Mouse (Mus musculus): ENCODE data around the gene Gm20388. TPM values are rescaled to one million over a fixed set of nuclear protein-coding genes. Genes with fewer than 3 reads are reported as not detected.
"Not testable (repeated sequence)": the region's sequence is repeated elsewhere in the genome, so short reads cannot be mapped to it uniquely, and the experiment has no call there.

Gene Gm20388
- polyA plus RNA-seq, 1 experiment from 2014 or later = 8.3 TPM

DNA sequence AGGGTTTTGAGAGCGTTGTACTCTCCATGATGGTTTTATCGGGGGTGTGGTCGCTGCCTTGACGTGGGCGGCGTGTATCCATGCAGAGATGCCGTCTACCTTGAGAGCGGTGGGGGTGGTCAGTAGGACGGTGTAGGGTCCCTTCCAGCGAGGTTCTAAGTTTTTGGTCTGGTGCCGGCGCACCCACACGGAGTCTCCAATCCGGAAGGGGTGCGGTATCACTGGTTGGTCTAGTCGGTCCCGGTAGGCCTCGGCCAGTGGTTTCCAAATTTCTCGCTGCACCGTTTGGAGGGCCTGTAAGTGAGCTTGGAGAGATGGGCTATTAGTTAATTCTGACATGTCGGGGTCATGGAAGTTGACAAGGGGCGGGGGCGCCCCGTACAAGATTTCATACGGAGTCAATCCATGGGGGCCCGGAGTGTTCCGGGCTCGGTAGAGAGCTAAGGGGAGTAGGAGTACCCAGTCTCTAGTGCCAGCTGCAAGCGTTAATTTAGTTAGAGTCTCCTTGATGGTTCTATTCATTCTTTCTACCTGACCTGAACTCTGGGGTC is 3517.8 kb downstream of the Gm20388 start:
- Histone ChIP-seq H3K27ac (ENCODE audit: low read depth) (no peak overlapping the region), H3K27me3 (replicated peaks; ENCODE audit: control insufficient read depth, insufficient read depth, low read length) (no peaks in the 10 kb centered on the region), H3K9me3 (ENCODE audit: control insufficient read depth, low read length) (peaks cover 50% of the 10 kb centered on the region), H3K4me2 (ENCODE audit: low read length) (no peak overlapping the region), H3K36me3 (ENCODE audit: control insufficient read depth, insufficient read depth, low read length) (no peaks in the 10 kb centered on the region), H3K4me1 (replicated peaks; ENCODE audit: control insufficient read depth, insufficient read depth, low read length) (no peaks in the 10 kb centered on the region), H3K9ac (ENCODE audit: low read length) (no peak overlapping the region), H3K4me3 (ENCODE audit: low read depth, low read length) (no peak overlapping the region)
- DNase-seq (ENCODE audit: low spot score) (no peak), ATAC-seq (replicated peaks; ENCODE audit: low FRiP score, low TSS enrichment, low read depth) (no peak)
- 97% methylated on average over 29 of the region's 29 CpGs for WGBS

GRCm38 (mm10) chr8:123428939-123429721 is 3518.5 kb downstream of the Gm20388 start:
- Histone ChIP-seq H3K27ac (ENCODE audit: low read depth) (no peak overlapping the region), H3K9me3 (ENCODE audit: control insufficient read depth, low read length) (peaks cover 51% of the 10 kb centered on the region), H3K4me3 (ENCODE audit: low read depth, low read length) (no peak overlapping the region), H3K9ac (ENCODE audit: low read length) (no peak overlapping the region), H3K4me2 (ENCODE audit: low read length) (no peak overlapping the region), H3K4me1 (replicated peaks; ENCODE audit: control insufficient read depth, insufficient read depth, low read length) (no peaks in the 10 kb centered on the region), H3K27me3 (replicated peaks; ENCODE audit: control insufficient read depth, insufficient read depth, low read length) (no peaks in the 10 kb centered on the region), H3K36me3 (ENCODE audit: control insufficient read depth, insufficient read depth, low read length) (no peaks in the 10 kb centered on the region)
- 94% methylated on average over 23 of the region's 23 CpGs for WGBS
- no peak for ATAC-seq (replicated peaks; ENCODE audit: low FRiP score, low TSS enrichment, low read depth)
- no peak for DNase-seq (ENCODE audit: low spot score)

- H3K36me3 ChIP-seq (ENCODE audit: control insufficient read depth, insufficient read depth, low read length); DNase-seq (ENCODE audit: low spot score); H3K4me2 ChIP-seq (ENCODE audit: low read length); H3K27me3 ChIP-seq (replicated peaks; ENCODE audit: control insufficient read depth, insufficient read depth, low read length); H3K27ac ChIP-seq (ENCODE audit: low read depth); H3K4me3 ChIP-seq (ENCODE audit: low read depth, low read length); ATAC-seq (replicated peaks; ENCODE audit: low FRiP score, low TSS enrichment, low read depth); H3K9ac ChIP-seq (ENCODE audit: low read length); H3K4me1 ChIP-seq (replicated peaks; ENCODE audit: control insufficient read depth, insufficient read depth, low read length): not testable (repeated sequence)
- peaks cover 51% of the 10 kb centered on the region for H3K9me3 ChIP-seq (ENCODE audit: control insufficient read depth, low read length)
- 97% methylated on average over 15 of the region's 15 CpGs for WGBS
Measured at GRCm38 (mm10) chr8:123429722-123430013, 3519.0 kb downstream of the Gm20388 start.

DNA sequence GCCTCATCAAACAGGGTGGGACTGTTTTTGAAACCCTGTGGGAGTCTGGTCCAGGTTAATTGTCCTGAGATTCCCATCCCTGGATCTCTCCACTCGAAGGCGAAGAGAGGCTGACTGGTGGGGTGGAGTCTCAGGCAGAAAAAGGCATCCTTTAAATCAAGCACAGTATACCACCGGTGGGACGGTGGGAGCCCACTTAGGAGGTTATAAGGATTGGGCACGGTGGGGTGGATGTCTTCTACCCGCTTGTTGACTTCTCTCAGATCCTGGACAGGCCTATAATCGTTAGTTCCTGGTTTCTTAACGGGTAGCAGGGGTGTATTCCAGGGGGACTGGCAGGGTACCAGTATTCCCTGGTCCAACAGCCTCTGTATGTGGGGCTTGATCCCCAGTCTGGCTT is 3520.3 kb downstream of the Gm20388 start:
- ATAC-seq (replicated peaks; ENCODE audit: low FRiP score, low TSS enrichment, low read depth); H3K4me2 ChIP-seq (ENCODE audit: low read length); H3K4me3 ChIP-seq (ENCODE audit: low read depth, low read length); DNase-seq (ENCODE audit: low spot score); H3K9ac ChIP-seq (ENCODE audit: low read length); H3K4me1 ChIP-seq (replicated peaks; ENCODE audit: control insufficient read depth, insufficient read depth, low read length); H3K36me3 ChIP-seq (ENCODE audit: control insufficient read depth, insufficient read depth, low read length); H3K27ac ChIP-seq (ENCODE audit: low read depth); H3K27me3 ChIP-seq (replicated peaks; ENCODE audit: control insufficient read depth, insufficient read depth, low read length): not testable (repeated sequence)
- H3K9me3 ChIP-seq (ENCODE audit: control insufficient read depth, low read length) = peaks cover 51% of the 10 kb centered on the region
- 96% methylated on average over 8 of the region's 8 CpGs for WGBS

DNA sequence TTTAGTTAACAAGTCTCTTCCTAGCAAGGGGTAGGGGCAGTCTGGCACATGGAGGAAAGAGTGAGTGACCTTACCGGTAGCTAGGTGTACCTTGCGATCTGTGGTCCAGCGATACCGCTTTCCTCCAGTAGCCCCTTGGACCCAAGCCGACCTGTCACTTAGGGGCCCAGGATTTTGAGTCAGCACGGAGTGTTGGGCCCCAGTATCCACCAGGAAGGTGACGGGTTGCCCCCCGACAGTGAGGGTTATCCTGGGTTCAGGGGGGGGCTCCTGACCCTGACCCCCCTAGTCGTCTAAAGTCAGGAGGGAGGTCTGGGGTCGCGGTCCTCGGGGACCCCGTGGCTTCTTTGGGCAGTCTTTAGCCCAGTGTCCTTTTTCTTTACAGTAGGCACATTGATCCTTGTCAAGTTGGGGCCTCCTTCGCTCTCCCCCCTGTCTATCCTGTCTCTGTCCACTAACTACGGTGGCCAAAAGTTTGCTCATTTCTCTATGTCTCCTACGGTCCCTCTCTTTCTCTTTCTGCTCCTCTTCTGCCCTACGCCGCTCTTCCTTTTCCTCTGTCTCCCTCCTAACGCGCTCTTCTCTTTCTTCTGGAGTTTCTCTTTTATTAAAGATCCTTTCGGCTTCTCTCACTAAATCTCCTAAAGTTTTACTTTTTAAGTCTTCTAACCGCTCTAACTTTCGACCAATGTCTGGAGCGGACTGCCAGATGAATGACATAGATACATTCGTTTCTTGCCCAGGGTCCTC is 3521.2 kb downstream of the Gm20388 start:
- Histone ChIP-seq H3K4me1 (replicated peaks; ENCODE audit: control insufficient read depth, insufficient read depth, low read length) (no peaks in the 10 kb centered on the region), H3K9me3 (ENCODE audit: control insufficient read depth, low read length) (peaks cover 45% of the 10 kb centered on the region), H3K36me3 (ENCODE audit: control insufficient read depth, insufficient read depth, low read length) (no peaks in the 10 kb centered on the region), H3K4me3 (ENCODE audit: low read depth, low read length) (no peak overlapping the region), H3K9ac (ENCODE audit: low read length) (no peak overlapping the region), H3K4me2 (ENCODE audit: low read length) (no peak overlapping the region), H3K27me3 (replicated peaks; ENCODE audit: control insufficient read depth, insufficient read depth, low read length) (no peaks in the 10 kb centered on the region), H3K27ac (ENCODE audit: low read depth) (no peak overlapping the region)
- DNase-seq (ENCODE audit: low spot score) = no peak
- 97% methylated on average over 25 of the region's 25 CpGs for WGBS
- no peak for ATAC-seq (replicated peaks; ENCODE audit: low FRiP score, low TSS enrichment, low read depth)

DNA sequence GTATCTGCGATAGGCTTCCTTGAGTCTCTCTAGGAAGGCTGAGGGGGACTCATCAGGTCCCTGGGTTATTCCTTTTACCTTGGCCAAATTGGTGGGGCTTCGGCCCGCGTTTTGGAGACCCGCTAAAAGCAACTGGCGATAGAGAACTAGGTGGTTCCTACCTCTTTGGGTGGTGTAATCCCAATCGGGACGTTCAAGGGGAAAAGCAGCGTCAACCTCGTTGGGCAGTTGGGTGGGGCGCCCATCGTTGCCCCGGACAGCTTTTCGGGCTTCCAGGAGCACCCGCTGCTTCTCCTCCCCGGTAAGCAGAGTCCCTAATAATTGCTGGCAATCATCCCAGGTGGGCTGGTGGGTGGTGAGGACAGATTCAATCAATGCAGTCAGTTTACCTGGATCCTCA is 3521.7 kb downstream of the Gm20388 start:
- Histone ChIP-seq H3K27me3 (replicated peaks; ENCODE audit: control insufficient read depth, insufficient read depth, low read length) (no peaks in the 10 kb centered on the region), H3K4me3 (ENCODE audit: low read depth, low read length) (no peak overlapping the region), H3K36me3 (ENCODE audit: control insufficient read depth, insufficient read depth, low read length) (no peaks in the 10 kb centered on the region), H3K4me2 (ENCODE audit: low read length) (no peak overlapping the region), H3K27ac (ENCODE audit: low read depth) (no peak overlapping the region), H3K4me1 (replicated peaks; ENCODE audit: control insufficient read depth, insufficient read depth, low read length) (no peaks in the 10 kb centered on the region), H3K9me3 (ENCODE audit: control insufficient read depth, low read length) (peaks cover 39% of the 10 kb centered on the region), H3K9ac (ENCODE audit: low read length) (no peak overlapping the region)
- ATAC-seq (replicated peaks; ENCODE audit: low FRiP score, low TSS enrichment, low read depth) = no peak
- 95% methylated on average over 16 of the region's 16 CpGs for WGBS
- DNase-seq (ENCODE audit: low spot score) = no peak

GRCm38 (mm10) chr8:123433241-123433974 is 3522.8 kb downstream of the Gm20388 start:
- H3K9me3 ChIP-seq (ENCODE audit: control insufficient read depth, low read length) = peaks cover 29% of the 10 kb centered on the region
- not testable (repeated sequence) for H3K27ac ChIP-seq (ENCODE audit: low read depth); H3K9ac ChIP-seq (ENCODE audit: low read length); H3K27me3 ChIP-seq (replicated peaks; ENCODE audit: control insufficient read depth, insufficient read depth, low read length); H3K4me2 ChIP-seq (ENCODE audit: low read length); DNase-seq (ENCODE audit: low spot score); H3K36me3 ChIP-seq (ENCODE audit: control insufficient read depth, insufficient read depth, low read length); H3K4me1 ChIP-seq (replicated peaks; ENCODE audit: control insufficient read depth, insufficient read depth, low read length); ATAC-seq (replicated peaks; ENCODE audit: low FRiP score, low TSS enrichment, low read depth); H3K4me3 ChIP-seq (ENCODE audit: low read depth, low read length)
- WGBS = 97% methylated on average over 44 of the region's 47 CpGs

GRCm38 (mm10) chr8:123441788-123442187 is 3531.1 kb downstream of the Gm20388 start:
- 93% methylated on average over 2 of the region's 2 CpGs for WGBS
- DNase-seq (ENCODE audit: low spot score) (no peak), ATAC-seq (replicated peaks; ENCODE audit: low FRiP score, low TSS enrichment, low read depth) (no peak)
- H3K9ac ChIP-seq (ENCODE audit: low read length) = no peak overlapping the region
- H3K27me3 ChIP-seq (replicated peaks; ENCODE audit: control insufficient read depth, insufficient read depth, low read length) = no peaks in the 10 kb centered on the region
- no peak overlapping the region for H3K4me2 ChIP-seq (ENCODE audit: low read length)
- H3K4me1 ChIP-seq (replicated peaks; ENCODE audit: control insufficient read depth, insufficient read depth, low read length) = peaks cover 7% of the 10 kb centered on the region; the same call in 1 of the 2 replicates
- H3K4me3 ChIP-seq (ENCODE audit: low read depth, low read length) = no peak overlapping the region
- no peaks in the 10 kb centered on the region for H3K36me3 ChIP-seq (ENCODE audit: control insufficient read depth, insufficient read depth, low read length)
- H3K27ac ChIP-seq (ENCODE audit: low read depth) = no peak overlapping the region
- H3K9me3 ChIP-seq (ENCODE audit: control insufficient read depth, low read length) = no peaks in the 10 kb centered on the region
